Mouse (Mus musculus) olfactory bulb, adult 2 months (tissue): ENCODE measurements around the gene Map4. TPM values are rescaled to one million over a fixed set of nuclear protein-coding genes. Genes with fewer than 3 reads are reported as not detected.
A peak's percentile ranks its signal among the peaks of the same experiment; 100 is the strongest.

Experiments
- H3K27ac ChIP-seq: fragments of 200-500 bp; 2 replicates; pipeline ENCODE4 v1.5.1; 2012; ENCODE audit warnings: low read depth, low read length; ENCODE audit not compliant: insufficient read depth
- H3K4me1 ChIP-seq: fragments of 200-500 bp; 2 replicates; pipeline ENCODE4 v1.6.1; 2012; ENCODE audit warnings: low read length; ENCODE audit not compliant: control insufficient read depth, insufficient read depth
- H3K4me3 ChIP-seq: fragments of 200-500 bp; 2 replicates; pipeline ENCODE4 v1.5.1; 2012; ENCODE audit warnings: mild to moderate bottlenecking, low read depth, low read length, moderate library complexity; ENCODE audit not compliant: insufficient read depth
- CTCF ChIP-seq: fragments of 200-500 bp; IDR thresholded peaks from 2 replicates; pipeline ENCODE4 v1.5.1; 2012; ENCODE audit warnings: low read depth, mild to moderate bottlenecking, low read length, moderate library complexity; ENCODE audit not compliant: insufficient read depth
- POLR2A ChIP-seq: fragments of 200-500 bp; IDR thresholded peaks from 2 replicates; pipeline ENCODE4 v1.6.1; 2012; ENCODE audit warnings: mild to moderate bottlenecking, low read depth, low read length, moderate library complexity; ENCODE audit not compliant: insufficient read depth
- WGBS: fragments of 180-500 bp; shearing (Covaris S2); methylation state at CpG from one replicate; pipeline ENCODE4 v1.1.7; 2018; 5-methylcytosine and 5-hydroxymethylcytosine counted together
- polyA plus RNA-seq: library from polyadenylated mRNA; stranded (reverse); fragments of >200 nt; gene quantifications from 2 replicates; pipeline ENCODE4 v1.2.4, GENCODE M21; 2012; ENCODE audit warnings: low replicate concordance; ENCODE audit not compliant: missing spikeins, insufficient read depth, insufficient read length

Gene Map4
- polyA plus RNA-seq, 1 experiment: 647 TPM

GRCm38 (mm10) chr9:110084201-110084964 lies 153.1 kb downstream of the Map4 start:
- WGBS: 80% methylated on average over 25 of the region's 25 CpGs
- H3K4me3 ChIP-seq: no peak overlapping the region
- no peak overlapping the region for H3K27ac ChIP-seq
- peaks cover 20% of the 10 kb centered on the region for H3K4me1 ChIP-seq
- TF ChIP-seq CTCF: no peak
- no peak for TF ChIP-seq POLR2A

GRCm38 (mm10) chr9:110085693-110086092 lies 154.4 kb downstream of the Map4 start:
- no peak for TF ChIP-seq POLR2A
- H3K4me1 ChIP-seq: peaks cover 12% of the 10 kb centered on the region
- H3K27ac ChIP-seq: no peak overlapping the region
- H3K4me3 ChIP-seq: no peak overlapping the region
- 91% methylated on average over 8 of the region's 8 CpGs for WGBS

- 78% methylated on average over 4 of the region's 4 CpGs for WGBS
- H3K4me1 ChIP-seq: no peaks in the 10 kb centered on the region
- no peak for TF ChIP-seq POLR2A
- TF ChIP-seq CTCF: no peak
- no peak overlapping the region for H3K4me3 ChIP-seq
- no peak overlapping the region for H3K27ac ChIP-seq
Measured at GRCm38 (mm10) chr9:110093303-110093702, 162.0 kb downstream of the Map4 start.

- TF ChIP-seq POLR2A: no peak
- TF ChIP-seq CTCF: no peak
Measured at GRCm38 (mm10) chr9:110094761-110095160, 163.5 kb downstream of the Map4 start.

GRCm38 (mm10) chr9:110097791-110098190 lies 166.5 kb downstream of the Map4 start:
- H3K4me3 ChIP-seq: no peak overlapping the region
- TF ChIP-seq CTCF (no peak), POLR2A (no peak)

More at GRCm38 (mm10) chr9:110094761-110095160, 163.5 kb downstream of the Map4 start:
- H3K4me3 ChIP-seq: no peak overlapping the region
- no peak overlapping the region for H3K27ac ChIP-seq
- WGBS: 95% methylated on average over 4 of the region's 4 CpGs
- H3K4me1 ChIP-seq: no peaks in the 10 kb centered on the region

GRCm38 (mm10) chr9:110100627-110101600 lies 169.7 kb downstream of the Map4 start:
- under 1% methylated on average over 41 of the region's 41 CpGs for WGBS
- peak overlapping the region; percentile 76 for H3K4me3 ChIP-seq
- H3K27ac ChIP-seq: no peak overlapping the region
- TF ChIP-seq CTCF: peak; percentile 96
- no peak for TF ChIP-seq POLR2A
- no peaks in the 10 kb centered on the region for H3K4me1 ChIP-seq

More at GRCm38 (mm10) chr9:110097791-110098190, 166.5 kb downstream of the Map4 start:
- WGBS: 84% methylated on average over 3 of the region's 3 CpGs
- H3K27ac ChIP-seq: no peak overlapping the region
- H3K4me1 ChIP-seq: no peaks in the 10 kb centered on the region

- H3K27ac ChIP-seq: no peak overlapping the region
- WGBS: 5% methylated on average over 10 of the region's 10 CpGs
Measured at GRCm38 (mm10) chr9:110116353-110116976, 185.2 kb downstream of the Map4 start.

GRCm38 (mm10) chr9:110116977-110117778 lies 185.9 kb downstream of the Map4 start, which contains the start of gene Smarcc1:
Smarcc1 (plus strand) TSS chr9:110117708.
- WGBS: under 1% methylated on average over 79 of the region's 79 CpGs
- peak within 1 kb of the TSS; percentile 50 for H3K27ac ChIP-seq
- H3K4me3 ChIP-seq: peak within 1 kb of the TSS; percentile 75
- TF ChIP-seq CTCF (no peak), POLR2A (peak; percentile 84)
- H3K4me1 ChIP-seq: no peaks in the 10 kb centered on the region

More at GRCm38 (mm10) chr9:110116353-110116976, 185.2 kb downstream of the Map4 start:
- Histone ChIP-seq H3K4me3 (peak overlapping the region; percentile 75), H3K4me1 (no peaks in the 10 kb centered on the region)
- TF ChIP-seq POLR2A (no peak), CTCF (no peak)
